Mouse (Mus musculus): ENCODE results near the gene Rab26.

GRCm38 (mm10) chr17:24573811-24574210 is 39.8 kb upstream of the Rab26 start:
- TF ChIP-seq CTCF (IDR thresholded peaks at IDR 0.05; ENCODE audit: low read depth) (no peak), EP300 (optimal IDR thresholded peaks at IDR 0.05) (no peak)

Data from stomach, postnatal 0 days (tissue).